Mouse (Mus musculus): ENCODE measurements around the gene Pdcd1.

DNA sequence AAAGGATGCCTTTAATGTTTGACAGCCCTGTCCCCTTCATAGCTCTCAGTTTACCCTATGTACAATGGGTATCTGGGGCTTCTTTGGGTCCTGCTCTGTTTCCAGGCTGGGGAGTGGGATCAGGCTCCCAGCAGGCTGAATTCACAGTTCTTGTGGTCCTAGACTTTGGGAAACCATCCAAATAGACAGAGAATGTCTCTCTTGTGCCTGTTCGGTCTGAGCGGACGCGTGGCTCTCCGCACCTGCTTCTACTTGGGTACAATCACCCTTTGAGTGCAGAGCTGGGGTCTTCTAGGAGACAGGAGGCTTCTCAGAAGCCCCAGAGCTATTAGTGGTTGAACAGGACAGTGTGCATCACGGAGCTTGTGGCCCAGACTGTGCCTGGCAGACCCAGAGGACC is 32.2 kb downstream of the Pdcd1 start, which contains the start of gene Neu4:
- TF ChIP-seq POLR2A (IDR thresholded peaks at IDR 0.05; ENCODE audit: insufficient read depth, low read depth, low read length) (no peak), EP300 (IDR thresholded peaks at IDR 0.05; ENCODE audit: insufficient read depth, low read depth, low read length) (no peak), CTCF (IDR thresholded peaks at IDR 0.05) (no peak)
